Mouse (Mus musculus): ENCODE measurements around the gene Tat. TPM values are rescaled to one million over a fixed set of nuclear protein-coding genes. Genes with fewer than 3 reads are reported as not detected.

Tat gene
- not detected in 2 replicates for polyA plus RNA-seq (2016; fragmentation: Nextera tagmentation; extraction: Ambion mirVana)

DNA sequence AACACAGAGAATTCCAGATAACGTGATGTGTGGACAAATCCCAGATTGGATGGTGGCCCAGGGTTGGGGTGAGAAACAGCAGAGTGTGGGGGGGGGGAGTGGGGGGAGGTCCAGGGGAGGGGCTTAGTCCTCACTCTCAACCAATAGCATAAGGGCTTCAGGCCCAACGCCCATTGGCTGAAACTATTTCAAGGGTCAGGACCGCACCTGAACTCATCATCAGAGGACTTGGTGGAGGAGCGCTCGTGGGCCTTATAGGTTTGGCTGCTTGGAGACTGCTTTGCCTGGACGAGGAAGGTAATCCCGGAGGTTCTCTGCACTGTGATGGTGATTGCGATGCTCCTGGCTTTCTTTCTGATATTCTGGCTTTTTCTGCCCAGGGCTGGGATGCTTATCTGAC lies at the start of gene Tat:
TSS of gene Tat (plus strand) at position 214 of the 400 bp plus-strand sequence.
- Histone ChIP-seq H3K27me3 (ENCODE audit: insufficient read depth, poor library complexity, severe bottlenecking) (no peaks in the 10 kb centered on the region), H3K4me1 (no peaks in the 10 kb centered on the region), H3K36me3 (no peaks in the 10 kb centered on the region), H3K4me3 (no peak within 1 kb of the TSS), H3K27ac (no peak within 1 kb of the TSS), H3K9me3 (no peaks in the 10 kb centered on the region)
- DNase-seq (ENCODE audit: low spot score): no peak
- 73% methylated on average over 8 of the region's 8 CpGs for WGBS

- peaks cover 4% of the 10 kb centered on the region; the same call in 1 of the 2 replicates for H3K27me3 ChIP-seq (ENCODE audit: insufficient read depth, poor library complexity, severe bottlenecking)
- no peak for DNase-seq (ENCODE audit: low spot score)
- H3K4me3 ChIP-seq: no peak overlapping the region
- H3K4me1 ChIP-seq: 0 out of 2 replicates have a peak, but pooled peaks cover 3% of the 10 kb centered on the region
- H3K36me3 ChIP-seq: peaks cover 30% of the 10 kb centered on the region
- H3K27ac ChIP-seq: no peak overlapping the region
- no peaks in the 10 kb centered on the region for H3K9me3 ChIP-seq
- WGBS: 86% methylated on average over 2 of the region's 2 CpGs
Measured at GRCm38 (mm10) chr8:109941606-109942360, 48.5 kb upstream of the Tat start.

DNA sequence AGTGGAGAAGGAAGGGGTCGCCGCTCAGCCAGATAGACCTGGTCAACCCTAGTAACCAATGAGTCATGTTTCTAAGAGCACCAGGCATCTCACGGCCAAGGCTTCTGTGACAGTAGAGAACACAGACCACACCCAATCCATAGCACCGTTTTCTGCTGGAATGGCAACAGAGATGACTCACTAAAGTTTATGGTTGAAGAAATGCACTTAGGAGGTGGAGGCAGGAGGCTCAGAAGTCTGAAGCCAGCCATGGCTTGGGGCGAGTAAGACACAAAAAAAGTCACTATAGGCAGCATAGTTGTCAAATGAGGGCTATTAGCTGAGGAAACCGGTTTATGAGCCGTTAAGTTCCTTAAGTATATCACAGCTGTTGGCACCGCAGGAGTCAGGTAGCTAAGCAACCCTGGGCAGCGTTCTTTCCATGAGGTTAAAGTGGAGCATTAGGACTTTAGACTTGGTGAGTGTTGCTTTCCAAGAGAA lies 45.0 kb upstream of the Tat start:
- 50% methylated on average over 9 of the region's 9 CpGs for WGBS
- H3K9me3 ChIP-seq: no peaks in the 10 kb centered on the region
- H3K36me3 ChIP-seq: peaks cover 9% of the 10 kb centered on the region
- no peak for DNase-seq (ENCODE audit: low spot score)
- H3K4me1 ChIP-seq: peaks cover 13% of the 10 kb centered on the region
- no peak overlapping the region for H3K27ac ChIP-seq
- no peak overlapping the region for H3K4me3 ChIP-seq
- H3K27me3 ChIP-seq (ENCODE audit: insufficient read depth, poor library complexity, severe bottlenecking): peaks cover 34% of the 10 kb centered on the region

GRCm38 (mm10) chr8:109945694-109946093 lies 44.5 kb upstream of the Tat start:
- Histone ChIP-seq H3K36me3 (peaks cover 4% of the 10 kb centered on the region), H3K9me3 (no peaks in the 10 kb centered on the region), H3K4me3 (no peak overlapping the region), H3K27ac (no peak overlapping the region), H3K27me3 (ENCODE audit: insufficient read depth, poor library complexity, severe bottlenecking) (peaks cover 39% of the 10 kb centered on the region), H3K4me1 (peaks cover 11% of the 10 kb centered on the region)
- 83% methylated on average over 7 of the region's 7 CpGs for WGBS
- DNase-seq (ENCODE audit: low spot score): no peak

DNA sequence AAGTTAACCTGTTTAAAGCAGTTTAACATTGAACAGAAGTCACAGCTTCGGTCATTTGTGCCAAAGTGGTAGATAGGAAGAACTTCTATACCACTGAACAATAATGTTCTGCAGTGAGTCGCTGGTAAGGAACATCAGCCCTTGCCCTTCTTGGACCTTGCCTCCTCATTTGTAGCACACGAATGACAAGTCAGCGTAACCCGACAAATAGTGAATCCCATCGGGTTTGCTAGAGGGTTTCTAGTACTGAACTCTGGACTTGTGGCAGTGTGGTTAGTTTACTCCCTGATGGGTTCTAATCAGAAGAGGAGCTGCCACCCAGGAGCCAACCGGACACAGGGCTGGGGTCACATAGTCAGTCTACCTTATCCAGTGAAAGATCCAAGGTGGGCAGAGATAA lies 44.0 kb upstream of the Tat start:
- Histone ChIP-seq H3K4me3 (no peak overlapping the region), H3K9me3 (no peaks in the 10 kb centered on the region), H3K36me3 (no peaks in the 10 kb centered on the region; the same call in 1 of the 2 replicates), H3K27ac (no peak overlapping the region), H3K4me1 (peaks cover 10% of the 10 kb centered on the region), H3K27me3 (ENCODE audit: insufficient read depth, poor library complexity, severe bottlenecking) (peaks cover 42% of the 10 kb centered on the region)
- no peak for DNase-seq (ENCODE audit: low spot score)
- WGBS: 83% methylated on average over 7 of the region's 7 CpGs

DNA sequence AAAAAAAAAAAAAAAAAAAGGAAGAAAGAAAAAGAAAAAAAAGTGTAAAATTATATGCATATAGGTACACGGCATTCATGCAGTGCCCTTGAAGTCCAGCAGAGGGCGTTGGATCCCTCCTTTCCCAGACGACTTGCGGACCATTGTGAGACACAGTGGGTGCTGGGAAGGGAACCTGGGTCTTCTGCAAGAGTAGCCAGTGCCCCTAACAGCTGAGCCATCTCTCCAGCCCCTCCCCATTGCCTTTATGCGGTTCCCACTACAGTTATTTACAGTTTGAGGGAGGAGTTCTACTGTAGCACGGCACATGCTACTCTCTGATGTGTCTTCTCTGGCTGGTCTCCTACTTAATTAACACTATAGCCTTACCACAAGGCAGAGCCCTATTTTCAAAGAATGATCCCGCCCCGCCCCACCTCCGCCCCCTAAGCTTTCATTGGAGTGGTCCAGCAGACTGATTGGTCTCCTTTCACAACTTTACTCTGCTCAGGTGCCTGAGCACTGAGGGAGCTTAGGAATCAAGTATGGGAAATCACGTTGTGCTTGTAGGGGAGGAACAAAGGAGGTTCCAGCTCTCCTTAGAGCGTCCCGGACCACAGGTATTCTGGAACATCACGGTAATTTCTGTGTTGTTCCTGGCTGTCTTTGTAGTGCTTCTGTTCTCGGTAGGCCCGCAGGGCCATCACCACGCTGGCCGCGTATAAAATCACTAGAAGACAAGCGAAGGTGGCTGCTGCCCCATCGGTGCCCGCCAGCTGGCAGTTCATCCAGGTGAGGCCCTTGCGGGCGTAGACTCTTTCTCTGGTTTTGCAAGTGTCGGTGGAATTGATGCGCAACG lies 42.6 kb upstream of the Tat start:
- H3K36me3 ChIP-seq: no peaks in the 10 kb centered on the region
- no peaks in the 10 kb centered on the region for H3K9me3 ChIP-seq
- peak overlapping the region; percentile 58 for H3K4me3 ChIP-seq
- H3K4me1 ChIP-seq: peaks cover 10% of the 10 kb centered on the region
- DNase-seq (ENCODE audit: low spot score): no peak
- H3K27me3 ChIP-seq (ENCODE audit: insufficient read depth, poor library complexity, severe bottlenecking): peaks cover 56% of the 10 kb centered on the region
- no peak overlapping the region for H3K27ac ChIP-seq
- WGBS: 3% methylated on average over 26 of the region's 26 CpGs

DNA sequence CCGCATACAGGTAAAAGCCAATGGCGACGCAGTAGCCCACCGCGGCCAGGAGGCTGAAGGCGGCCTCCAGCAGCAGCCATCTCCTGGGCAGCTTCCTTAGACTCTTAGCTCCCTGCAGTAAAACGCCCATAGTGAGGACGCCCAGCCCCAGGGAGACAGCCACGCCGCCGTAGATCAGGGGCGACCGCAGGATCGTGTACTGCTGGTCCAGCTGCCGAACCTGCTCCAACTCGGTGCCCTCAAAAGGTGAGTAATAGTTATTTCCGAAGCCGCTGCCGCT lies 42.0 kb upstream of the Tat start:
- Histone ChIP-seq H3K27me3 (ENCODE audit: insufficient read depth, poor library complexity, severe bottlenecking) (peaks cover 59% of the 10 kb centered on the region), H3K4me3 (peak overlapping the region; percentile 58), H3K9me3 (no peaks in the 10 kb centered on the region), H3K36me3 (no peaks in the 10 kb centered on the region), H3K27ac (no peak overlapping the region), H3K4me1 (peaks cover 10% of the 10 kb centered on the region)
- WGBS: 7% methylated on average over 19 of the region's 19 CpGs
- no peak for DNase-seq (ENCODE audit: low spot score)

GRCm38 (mm10) chr8:109952171-109952570 lies 38.1 kb upstream of the Tat start:
- no peak for DNase-seq (ENCODE audit: low spot score)
- 66% methylated on average over 7 of the region's 7 CpGs for WGBS
- Histone ChIP-seq H3K9me3 (no peaks in the 10 kb centered on the region), H3K27ac (no peak overlapping the region), H3K36me3 (no peaks in the 10 kb centered on the region), H3K4me3 (no peak overlapping the region), H3K27me3 (ENCODE audit: insufficient read depth, poor library complexity, severe bottlenecking) (peaks cover 62% of the 10 kb centered on the region), H3K4me1 (peaks cover 14% of the 10 kb centered on the region)

- no peak for DNase-seq (ENCODE audit: low spot score)
- H3K36me3 ChIP-seq: no peaks in the 10 kb centered on the region
- no peaks in the 10 kb centered on the region for H3K9me3 ChIP-seq
- H3K4me1 ChIP-seq: peaks cover 15% of the 10 kb centered on the region
- H3K27ac ChIP-seq: no peak overlapping the region
- 62% methylated on average over 13 of the region's 13 CpGs for WGBS
- H3K27me3 ChIP-seq (ENCODE audit: insufficient read depth, poor library complexity, severe bottlenecking): peaks cover 47% of the 10 kb centered on the region
- H3K4me3 ChIP-seq: no peak overlapping the region
Measured at GRCm38 (mm10) chr8:109954486-109954948, 35.7 kb upstream of the Tat start.

- Histone ChIP-seq H3K4me3 (peak overlapping the region; percentile 32), H3K9me3 (no peaks in the 10 kb centered on the region), H3K27me3 (ENCODE audit: insufficient read depth, poor library complexity, severe bottlenecking) (peaks cover 49% of the 10 kb centered on the region), H3K27ac (peak overlapping the region; percentile 12; the same call in 1 of the 2 replicates), H3K36me3 (no peaks in the 10 kb centered on the region), H3K4me1 (peaks cover 24% of the 10 kb centered on the region)
- DNase-seq (ENCODE audit: low spot score): no peak
- WGBS: 6% methylated on average over 16 of the region's 16 CpGs
Measured at GRCm38 (mm10) chr8:109957167-109958028, 32.8 kb upstream of the Tat start.

- no peak overlapping the region for H3K4me3 ChIP-seq
- WGBS: 20% methylated on average over 12 of the region's 12 CpGs
- DNase-seq (ENCODE audit: low spot score): no peak
- H3K27me3 ChIP-seq (ENCODE audit: insufficient read depth, poor library complexity, severe bottlenecking): peaks cover 52% of the 10 kb centered on the region
- H3K9me3 ChIP-seq: no peaks in the 10 kb centered on the region
- H3K36me3 ChIP-seq: no peaks in the 10 kb centered on the region
- peaks cover 25% of the 10 kb centered on the region for H3K4me1 ChIP-seq
- peak overlapping the region; percentile 56; the same call in 1 of the 2 replicates for H3K27ac ChIP-seq
Measured at GRCm38 (mm10) chr8:109958036-109958655, 32.1 kb upstream of the Tat start.

GRCm38 (mm10) chr8:109959112-109959511 lies 31.1 kb upstream of the Tat start:
- no peak for DNase-seq (ENCODE audit: low spot score)
- Histone ChIP-seq H3K4me3 (no peak overlapping the region), H3K27me3 (ENCODE audit: insufficient read depth, poor library complexity, severe bottlenecking) (peaks cover 55% of the 10 kb centered on the region), H3K27ac (no peak overlapping the region), H3K4me1 (peaks cover 30% of the 10 kb centered on the region), H3K9me3 (no peaks in the 10 kb centered on the region), H3K36me3 (no peaks in the 10 kb centered on the region)
- WGBS: 88% methylated on average over 4 of the region's 4 CpGs
